Mouse (Mus musculus) frontal cortex, postnatal 36 days (tissue): ENCODE data around the gene Map2k2.
"Not testable (repeated sequence)": the region's sequence is repeated elsewhere in the genome, so short reads cannot be mapped to it uniquely, and the experiment has no call there.

ENCODE experiments used
- DNase-seq, 2 experiments: peaks; one replicate each; pipeline ENCODE4 v3.0.0; 2022; ENCODE audit warnings: low spot score in 2 of 2

Map2k2 gene

DNA sequence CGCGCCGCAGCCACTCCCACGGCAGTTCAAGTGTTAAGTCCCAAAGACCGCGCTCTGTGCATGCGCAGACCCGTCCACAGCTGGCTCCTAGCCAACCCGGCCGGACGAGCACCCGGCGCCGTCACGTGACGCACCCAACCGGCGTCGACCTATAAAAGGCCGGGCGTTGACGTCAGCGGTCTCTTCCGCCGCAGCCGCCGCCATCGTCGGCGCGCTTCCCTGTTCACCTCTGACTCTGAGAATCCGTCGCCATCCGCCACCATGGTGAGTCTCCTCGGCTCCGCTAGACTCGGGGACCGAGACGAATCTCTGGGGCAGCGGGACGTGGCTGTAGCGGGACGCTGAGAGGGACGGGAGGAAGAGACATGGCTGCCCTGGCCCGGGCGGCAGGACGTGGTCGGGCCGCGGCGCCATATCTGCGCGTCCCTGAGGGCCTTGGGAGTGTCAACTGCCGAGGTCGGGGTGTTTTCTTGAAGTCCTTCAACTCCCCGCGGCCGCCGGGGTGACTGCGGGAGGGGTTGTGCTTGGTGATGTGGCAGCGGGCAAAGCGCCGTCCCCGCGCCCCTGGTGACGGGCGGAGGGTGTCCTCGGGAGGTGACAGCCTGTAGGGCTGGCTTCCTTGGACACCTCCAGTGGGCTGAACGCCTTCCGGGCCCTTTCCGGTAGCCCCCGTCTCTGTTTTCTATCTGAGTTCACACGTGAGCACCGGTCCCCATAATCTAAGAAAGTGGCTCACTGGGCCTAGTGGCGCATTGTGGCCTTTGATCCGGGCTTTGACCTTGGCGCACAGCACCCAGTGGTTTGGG, 71.0 kb downstream of the Map2k2 start, which contains the start of gene Eef2:
Eef2 (plus strand) TSS at position 166 of the 806 bp plus-strand sequence.
- DNase-seq, result peak; percentile 98 to 99

GRCm38 (mm10) chr10:81177491-81177925, 71.8 kb downstream of the Map2k2 start:
- peak in 1 of 2 experiments; percentile 35 for DNase-seq

DNA sequence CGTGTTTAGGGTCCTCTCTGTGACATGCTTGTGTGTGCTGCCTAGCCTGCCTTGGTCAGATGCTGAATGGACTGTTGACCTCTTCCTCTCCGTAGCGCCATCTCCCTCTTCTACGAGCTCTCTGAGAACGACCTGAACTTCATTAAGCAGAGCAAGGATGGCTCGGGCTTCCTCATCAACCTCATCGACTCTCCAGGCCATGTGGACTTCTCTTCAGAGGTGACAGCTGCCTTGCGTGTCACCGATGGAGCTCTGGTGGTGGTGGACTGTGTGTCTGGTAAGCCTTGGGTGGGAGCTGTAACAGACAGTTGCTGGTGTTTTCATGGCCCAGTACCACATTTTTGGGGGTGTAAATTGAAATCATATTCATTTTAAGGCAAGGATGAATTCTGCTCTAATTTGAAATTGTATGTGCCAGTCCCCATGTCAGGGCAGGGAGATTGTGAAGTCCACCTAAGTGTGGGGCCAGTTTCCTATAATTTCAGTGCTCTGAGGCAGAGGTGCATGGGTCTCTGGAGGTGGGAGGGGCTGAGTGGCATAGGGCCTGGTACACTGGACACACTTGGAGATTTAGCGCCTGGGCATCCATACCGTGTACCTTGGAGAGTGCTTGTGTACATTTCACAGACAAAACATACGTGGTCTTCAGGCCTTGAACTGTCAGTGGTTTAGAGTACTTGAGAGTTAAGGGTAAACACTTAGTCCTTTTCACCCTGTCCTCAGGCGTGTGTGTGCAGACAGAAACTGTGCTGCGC, 72.4 kb downstream of the Map2k2 start:
- no peak for DNase-seq

DNA sequence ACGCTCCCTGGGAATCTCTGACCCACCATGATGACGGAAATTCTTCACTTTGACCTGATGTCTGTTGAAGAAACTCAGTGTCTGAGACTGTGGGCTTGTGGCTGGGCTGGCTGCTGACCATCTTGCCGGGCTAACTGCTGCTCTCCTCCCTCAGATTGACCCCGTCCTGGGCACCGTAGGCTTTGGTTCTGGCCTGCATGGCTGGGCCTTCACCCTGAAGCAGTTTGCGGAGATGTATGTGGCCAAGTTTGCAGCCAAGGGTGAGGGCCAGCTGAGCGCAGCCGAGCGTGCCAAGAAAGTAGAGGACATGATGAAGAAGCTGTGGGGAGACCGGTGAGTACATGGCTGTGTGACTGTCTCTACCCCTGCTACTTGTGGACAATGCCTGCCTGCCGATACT, 73.2 kb downstream of the Map2k2 start:
- DNase-seq, result no peak

DNA sequence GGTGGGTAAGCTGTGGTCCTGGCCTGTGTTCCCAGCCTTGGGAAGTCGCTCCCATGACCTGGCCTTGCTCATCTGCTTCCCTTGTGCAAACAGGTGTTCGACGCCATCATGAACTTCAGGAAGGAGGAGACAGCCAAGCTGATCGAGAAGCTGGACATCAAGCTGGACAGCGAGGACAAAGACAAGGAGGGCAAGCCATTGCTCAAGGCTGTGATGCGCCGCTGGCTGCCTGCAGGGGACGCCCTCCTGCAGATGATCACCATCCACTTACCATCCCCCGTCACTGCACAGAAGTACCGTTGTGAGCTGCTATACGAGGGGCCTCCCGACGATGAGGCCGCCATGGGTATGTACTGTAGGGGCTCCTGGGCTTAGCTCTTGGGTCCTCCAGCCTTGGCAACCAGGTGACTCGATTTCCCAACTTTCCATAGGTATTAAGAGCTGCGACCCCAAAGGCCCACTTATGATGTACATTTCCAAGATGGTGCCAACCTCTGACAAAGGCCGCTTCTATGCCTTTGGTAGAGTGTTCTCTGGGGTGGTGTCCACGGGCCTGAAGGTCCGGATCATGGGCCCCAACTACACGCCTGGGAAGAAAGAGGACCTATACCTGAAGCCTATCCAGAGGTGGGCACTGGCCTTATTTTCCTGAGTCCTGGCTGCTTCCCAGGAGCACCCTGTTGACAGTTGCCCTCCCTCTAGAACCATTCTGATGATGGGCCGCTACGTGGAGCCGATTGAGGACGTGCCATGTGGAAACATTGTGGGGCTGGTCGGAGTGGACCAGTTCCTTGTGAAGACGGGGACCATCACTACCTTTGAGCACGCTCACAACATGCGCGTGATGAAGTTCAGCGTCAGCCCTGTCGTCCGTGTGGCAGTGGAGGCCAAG, 74.0 kb downstream of the Map2k2 start:
- DNase-seq, result no peak

GRCm38 (mm10) chr10:81180946-81181345, 75.2 kb downstream of the Map2k2 start:
- DNase-seq, result no peak

GRCm38 (mm10) chr10:81181860-81182259, 76.1 kb downstream of the Map2k2 start:
- not testable (repeated sequence) for DNase-seq

DNA sequence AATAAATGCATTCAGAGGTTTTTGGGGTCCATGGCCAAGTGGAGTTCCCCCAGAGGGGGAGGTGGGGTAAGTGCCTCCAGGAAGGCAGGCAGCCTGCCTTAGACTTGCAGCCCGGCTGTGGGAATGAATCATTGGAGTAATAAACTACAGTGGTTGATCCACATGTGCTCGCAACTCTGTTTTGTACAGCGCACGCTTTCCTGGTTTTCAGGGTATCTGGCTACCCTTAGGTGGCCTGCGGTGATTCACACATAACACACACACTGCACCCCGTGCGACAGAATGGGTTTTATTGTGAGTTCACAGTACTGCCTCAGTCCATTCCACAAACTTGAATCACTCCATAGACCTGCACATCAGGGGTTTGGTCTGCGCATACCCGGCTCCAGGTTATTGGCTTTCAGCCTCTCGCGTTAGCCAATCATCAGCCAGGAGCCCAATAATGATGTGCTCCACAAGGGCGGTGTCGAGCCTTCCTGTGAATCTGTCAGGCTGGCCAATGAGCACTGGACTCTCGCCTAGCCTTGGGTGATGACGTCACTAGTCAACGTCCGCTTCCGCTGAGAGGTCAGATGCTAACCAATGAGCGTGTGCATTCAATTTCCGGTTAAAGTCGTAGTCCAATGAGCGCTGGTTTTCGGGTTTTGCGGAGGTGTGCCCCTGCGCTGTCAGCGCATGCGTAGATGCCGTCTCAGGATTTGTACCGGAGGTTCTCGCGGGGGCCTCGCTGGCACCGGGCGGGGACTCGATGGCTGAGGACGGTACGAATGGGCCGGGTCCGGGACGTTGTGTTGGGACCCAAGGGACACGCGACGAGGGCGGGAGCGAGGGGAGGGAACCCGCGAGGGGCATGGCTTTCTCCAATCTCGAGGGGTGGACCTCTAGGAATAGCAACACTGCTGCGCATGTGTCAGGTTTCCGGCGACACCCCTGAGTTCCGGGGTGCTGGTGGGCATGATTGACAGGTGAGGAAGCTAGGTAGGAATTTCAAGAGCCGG, 76.9 kb downstream of the Map2k2 start, which contains the start of gene Dapk3:
Dapk3 (plus strand) TSS at position 670 of the 998 bp plus-strand sequence.
- DNase-seq, result peak; percentile 98 to 99
